Mouse (Mus musculus) common myeloid progenitor, adult 5-6 weeks (primary cell): ENCODE measurements at regions not wholly inside any gene's neighbourhood (a gene's known extent, or its start where the extent isn't known, plus 50 kb on each side); places are given as distances from the start of the nearest gene placed in this dataset.
"Not testable (repeated sequence)": the region's sequence is repeated elsewhere in the genome, so short reads cannot be mapped to it uniquely, and the experiment has no call there.

Source experiments
- ATAC-seq: replicated peaks from 2 replicates; pipeline ENCODE4 v1.8.0; 2016; ENCODE audit warnings: low read depth, mild to moderate bottlenecking, moderate TSS enrichment, inconsistent platforms; ENCODE audit not compliant: poor library complexity, severe bottlenecking

DNA sequence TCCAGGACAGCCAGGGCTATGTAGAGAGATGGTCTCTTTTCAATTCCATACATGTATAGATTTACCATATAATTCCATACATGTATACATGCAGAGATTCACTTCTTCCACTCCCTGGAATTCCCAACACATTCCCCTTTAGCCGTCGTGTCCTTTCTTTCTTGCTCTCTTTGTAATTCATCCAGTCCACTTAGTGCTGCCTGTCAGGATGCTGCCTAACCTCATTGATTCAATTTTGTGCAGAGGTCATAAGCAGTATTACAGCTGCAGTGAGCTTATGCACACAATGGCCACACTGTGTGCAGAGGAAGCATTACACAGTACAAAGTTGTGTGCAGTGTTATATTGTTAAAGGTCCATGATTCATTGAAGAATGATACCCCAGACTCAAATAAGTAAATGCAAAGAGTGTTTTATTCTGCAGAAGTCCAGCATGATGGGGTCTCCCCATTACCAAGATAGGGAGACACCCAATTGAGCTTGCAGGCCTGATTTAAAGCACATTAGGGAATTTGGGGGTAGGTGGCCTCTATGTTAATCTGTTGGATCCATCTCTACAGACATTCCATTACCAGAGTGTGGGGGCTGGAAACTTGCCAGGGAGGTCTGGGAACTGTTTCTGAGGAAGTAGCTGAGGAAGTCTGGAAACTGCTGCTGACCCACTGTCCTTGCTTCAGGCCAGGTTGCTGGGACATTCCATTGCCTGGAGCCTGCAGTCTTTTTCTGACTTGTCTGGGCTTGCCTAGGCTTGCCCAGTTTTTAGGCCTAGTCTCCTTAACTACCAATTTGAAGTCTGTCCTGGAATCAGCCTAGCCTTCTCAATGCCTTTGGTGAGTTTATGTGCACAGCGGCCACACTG lies 72.8 kb downstream of the Fam161a start:
- ATAC-seq: no peak

DNA sequence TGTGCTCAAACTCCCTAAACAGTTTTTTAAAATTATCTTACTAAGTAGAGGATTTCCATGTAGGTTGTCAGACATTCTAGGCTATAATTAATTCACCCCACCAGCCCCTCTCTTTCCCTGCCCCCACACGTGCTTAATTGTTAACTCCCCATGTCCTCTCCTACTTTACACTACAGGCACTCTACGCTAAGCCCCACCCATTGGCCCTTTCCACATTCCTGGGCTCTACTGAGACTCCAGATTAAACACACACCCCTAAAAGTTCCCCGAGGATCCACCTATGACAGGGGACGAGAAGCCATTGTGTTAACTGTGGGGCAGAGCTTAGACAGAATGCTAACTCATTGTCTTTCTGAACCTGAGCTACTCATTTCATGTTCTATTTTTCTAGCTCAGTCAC lies 74.3 kb downstream of the Fam161a start:
- ATAC-seq: no peak

DNA sequence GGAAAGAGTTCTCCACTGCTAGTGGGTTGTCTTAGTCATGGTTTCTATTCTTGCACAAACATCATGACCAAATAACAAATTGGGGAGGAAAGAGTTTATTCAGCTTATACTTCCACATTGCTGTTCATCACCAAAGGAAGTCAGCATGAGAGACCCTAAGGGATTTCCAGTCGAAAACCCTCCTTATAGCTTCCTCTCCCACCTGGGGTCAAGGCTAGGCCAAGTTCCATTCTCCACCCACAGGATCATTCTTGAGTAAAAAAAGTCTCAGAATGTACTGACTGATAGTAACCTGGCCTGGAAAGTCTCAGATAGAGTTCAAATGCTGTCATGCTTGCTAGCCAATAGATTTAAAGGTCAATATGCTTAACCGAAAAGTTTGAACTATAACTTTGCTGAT lies 76.5 kb downstream of the Fam161a start:
- not testable (repeated sequence) for ATAC-seq

DNA sequence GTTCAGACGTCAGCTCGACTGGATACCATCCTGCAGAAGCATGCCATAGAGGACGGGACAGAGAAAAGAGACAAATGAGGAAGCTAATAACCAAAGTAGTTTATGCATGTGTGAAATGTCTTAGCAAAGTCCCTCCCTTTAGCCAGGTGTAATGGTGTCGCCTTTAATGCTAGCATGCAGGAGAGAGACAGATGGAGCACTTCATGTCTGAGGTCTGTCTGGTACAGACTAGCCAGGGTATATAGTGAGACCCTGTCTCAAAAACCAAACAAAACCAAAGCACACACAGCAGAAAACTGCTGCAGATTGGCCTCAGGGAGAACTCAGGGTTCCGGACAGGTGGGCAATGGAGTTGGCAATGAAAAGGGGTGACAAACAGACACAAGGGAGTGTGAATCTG lies 88.0 kb downstream of the Fam161a start:
- ATAC-seq: no peak

DNA sequence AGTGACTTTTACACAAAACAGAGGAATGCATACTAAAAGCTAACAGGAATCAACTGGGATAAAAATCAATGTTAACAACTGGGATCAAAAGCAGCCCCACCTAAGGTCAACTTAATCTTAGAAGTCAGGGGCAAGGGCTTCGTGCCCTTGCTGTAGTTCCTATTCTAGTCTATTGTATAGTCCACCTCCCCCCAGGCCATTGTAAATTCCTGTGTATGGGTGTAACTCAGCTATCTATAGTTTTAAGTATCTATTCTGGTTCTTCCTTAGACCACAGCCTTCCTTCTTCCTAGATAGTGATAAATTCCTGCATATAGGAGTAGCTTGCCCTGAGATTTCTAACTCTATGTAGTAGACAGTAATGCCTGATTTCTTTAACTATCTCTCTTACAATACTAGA lies 88.4 kb downstream of the Fam161a start:
- ATAC-seq: not testable (repeated sequence)

DNA sequence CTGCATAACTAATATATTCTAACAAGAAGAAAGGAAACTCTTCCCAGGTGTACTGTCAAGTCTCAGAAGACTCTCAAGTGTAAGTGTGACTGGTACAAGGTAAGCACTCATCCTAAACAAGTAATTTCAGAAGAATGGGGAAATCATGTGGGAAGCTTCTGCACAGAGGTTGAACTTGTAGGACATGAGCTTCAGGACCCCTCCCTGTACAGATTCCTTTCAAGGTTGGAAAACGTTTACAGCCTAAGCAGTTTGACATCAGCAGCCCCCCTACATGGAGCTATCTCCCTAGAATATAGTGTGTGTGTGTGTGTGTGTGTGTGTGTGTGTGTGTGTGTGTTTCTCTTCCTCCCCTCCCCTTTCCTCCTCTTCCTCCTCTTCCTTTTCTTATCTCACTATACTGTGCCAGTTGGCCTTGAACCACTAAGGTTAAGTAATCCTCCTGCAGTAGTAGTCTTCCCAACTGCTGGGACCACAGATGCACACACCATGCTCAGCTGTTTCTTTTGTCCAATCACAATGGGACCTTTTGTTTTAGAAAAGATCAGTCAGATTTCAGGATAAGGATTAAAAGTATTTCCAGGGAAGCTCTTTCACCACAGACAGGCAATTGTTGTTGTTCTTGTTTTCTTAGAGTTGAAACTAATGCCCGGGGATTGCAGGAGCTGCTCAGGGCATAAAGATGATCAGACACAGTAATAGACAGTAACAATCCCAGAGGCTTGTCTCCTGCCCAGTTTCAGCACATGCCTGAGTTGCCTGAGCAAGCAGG lies 89.3 kb downstream of the Fam161a start:
- ATAC-seq: no peak

DNA sequence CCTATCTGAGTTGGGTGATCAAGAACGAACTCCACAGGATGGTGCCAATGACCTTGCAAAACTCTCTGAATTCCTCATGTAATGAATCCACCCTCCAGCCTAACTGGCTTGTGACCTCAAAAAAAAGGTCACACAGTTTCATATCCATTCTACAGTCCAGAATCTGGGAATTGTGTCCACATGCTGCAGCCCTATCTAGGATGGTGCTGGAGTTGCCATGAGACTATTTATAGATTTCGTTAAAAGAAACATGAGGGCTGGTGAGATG lies 89.8 kb downstream of the Fam161a start:
- ATAC-seq: no peak

DNA sequence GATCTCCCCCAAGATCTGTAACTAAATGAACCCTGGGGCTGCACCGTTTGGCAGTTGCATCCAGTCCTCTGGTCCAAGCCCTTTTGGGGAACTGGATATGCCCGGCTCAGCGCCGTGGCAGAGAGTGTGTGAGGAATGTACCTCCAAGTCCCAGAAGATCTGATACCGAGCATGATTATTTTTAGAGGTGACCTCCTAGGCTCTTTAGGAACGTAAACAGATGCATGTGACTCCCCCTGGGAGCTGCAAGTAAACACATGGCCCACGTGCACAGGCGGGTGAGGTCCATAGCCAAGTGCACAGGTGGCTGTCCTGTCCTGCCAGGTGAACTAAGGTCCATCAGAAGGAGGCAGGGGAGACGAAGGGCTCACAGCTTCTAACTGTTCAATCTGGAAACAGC lies 107.3 kb downstream of the Fam161a start:
- no peak for ATAC-seq

DNA sequence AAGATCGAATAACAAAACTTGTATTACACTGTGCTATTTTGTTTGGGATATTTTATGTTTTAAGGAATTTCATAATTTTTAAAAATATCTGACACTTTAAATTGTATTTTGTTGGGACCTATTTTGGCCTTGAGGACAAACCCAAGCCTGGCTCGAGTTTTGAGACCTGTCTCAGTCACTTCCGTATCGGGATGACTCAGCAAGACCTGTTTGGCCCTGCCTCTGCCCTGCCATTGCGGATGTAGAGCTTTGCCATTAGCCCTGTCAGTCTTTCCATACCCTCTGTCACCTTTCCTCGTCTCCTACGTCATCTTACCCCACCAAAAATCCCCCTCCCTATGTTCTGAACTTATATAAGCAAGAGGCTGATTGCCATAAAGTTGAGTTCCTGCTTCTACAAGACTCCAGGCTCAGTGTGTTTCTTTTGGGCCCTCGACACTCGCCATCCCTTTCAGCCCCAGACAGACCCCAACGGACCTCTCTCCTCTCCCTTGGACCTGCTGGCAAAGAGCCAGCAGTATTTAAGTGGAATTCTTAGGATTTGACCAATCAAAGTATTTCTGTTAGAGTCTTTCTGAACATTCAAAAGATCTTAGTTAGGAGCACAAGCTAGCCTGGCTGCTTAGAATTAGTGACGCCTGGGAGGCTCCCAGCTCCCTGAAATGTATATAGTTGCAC lies 113.3 kb downstream of the Fam161a start:
- no peak for ATAC-seq

DNA sequence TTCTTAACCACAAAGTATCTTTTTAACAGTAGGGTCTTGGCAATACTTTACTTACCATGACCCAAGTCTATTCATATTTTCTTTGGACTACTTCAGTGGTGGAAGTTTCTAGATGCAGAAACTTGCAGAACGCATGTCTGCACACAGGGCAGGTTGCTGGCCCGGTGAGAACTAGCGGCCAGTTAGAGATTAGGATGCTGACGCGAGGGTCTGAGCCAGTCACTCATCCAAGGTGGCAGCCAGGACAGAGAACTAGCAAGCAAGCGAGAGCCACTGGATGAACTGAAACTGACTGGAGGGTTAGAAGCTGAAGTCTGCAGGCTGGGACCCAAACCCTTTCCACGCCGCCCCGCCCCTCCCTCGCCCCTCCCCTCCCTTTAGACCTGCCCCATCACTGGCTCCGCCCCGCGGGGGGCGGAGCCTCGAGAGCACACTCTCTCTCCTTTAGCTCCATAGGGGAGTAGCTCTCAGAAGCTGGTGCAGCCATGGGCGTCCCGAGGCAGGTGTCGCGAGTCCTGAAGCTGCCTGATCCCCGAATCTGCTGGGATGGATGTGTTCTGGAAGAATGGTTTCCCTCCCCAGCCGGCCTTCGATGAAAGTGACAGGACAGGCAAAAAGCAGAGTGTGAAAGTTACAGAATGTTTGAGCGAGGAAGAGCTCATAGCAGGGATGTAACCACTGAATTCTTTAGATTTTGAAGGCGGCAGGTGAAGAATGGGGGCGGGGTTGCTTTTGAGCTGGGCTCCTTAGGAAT lies 117.0 kb downstream of the Fam161a start:
- ATAC-seq: peak; percentile 100

DNA sequence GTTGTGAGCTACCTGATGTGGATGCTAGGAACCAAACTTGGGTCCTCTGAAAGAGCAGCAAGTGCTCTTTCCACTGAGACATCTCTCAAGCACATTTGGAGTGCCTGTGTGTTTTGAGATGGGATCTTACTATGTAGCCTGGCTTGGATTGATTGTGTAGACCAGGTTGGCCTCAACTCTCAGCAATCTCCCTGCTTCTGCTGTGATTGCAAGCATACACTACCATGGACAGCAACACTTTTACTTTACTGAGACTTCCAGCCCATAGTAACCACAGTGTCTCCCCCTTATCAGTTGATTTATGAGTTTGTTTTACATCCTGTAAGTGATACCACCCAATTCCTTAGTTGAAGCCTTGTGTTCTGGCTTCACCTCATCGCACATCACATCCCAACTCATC lies 123.8 kb downstream of the Fam161a start:
- no peak for ATAC-seq

DNA sequence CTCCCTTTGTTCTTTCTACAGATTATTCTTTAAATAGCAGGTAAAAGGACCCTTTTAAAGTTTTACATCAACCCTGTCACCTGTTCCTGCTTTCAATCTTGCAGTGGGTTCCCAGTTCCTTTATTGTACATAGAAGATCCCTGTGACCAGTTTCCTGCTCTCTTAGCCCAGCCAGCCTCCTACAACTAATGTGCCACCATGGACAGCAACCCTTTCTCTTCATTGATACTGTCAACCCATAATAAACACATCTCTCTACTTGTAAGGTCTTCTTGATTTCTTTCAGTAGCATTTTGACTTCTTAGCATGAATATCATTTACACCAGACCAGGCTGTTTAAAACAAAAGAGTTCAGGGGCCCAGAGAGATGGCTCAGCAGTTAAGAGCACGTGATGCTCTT lies 124.2 kb upstream of the Xpo1 start:
- ATAC-seq: 0 out of 2 replicates have a peak, but pooled peaks have one; percentile 22

DNA sequence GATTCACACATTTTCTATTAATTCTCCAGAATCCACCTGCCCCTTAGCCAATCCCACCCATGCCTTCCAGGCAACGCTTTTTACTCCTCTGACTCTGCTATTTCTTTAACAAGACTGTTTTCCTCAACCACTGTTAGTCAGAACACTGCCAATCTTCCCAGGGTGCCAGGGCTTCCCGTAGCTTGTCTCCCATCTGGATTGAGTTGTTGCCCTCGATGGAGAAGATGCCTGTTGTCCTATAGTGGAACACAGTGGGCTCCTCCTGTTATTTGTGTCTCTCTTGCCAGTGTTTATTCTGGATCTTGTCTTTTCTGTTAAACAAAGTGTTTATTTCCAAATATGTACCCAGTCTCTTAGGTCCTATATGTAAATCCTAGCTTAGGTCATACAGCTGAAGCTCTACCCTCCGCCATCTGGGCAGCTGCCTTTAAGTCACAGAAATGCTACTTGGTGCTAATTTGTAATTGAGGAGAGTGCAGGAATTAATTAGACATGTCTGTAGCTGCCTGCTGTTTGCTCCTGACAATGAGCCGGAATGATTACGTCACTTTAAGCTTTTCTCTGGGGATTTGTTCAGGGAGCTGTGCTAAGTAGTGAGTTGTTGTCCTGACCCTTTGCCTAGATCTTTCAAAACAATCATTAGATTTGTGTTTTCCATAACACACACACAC lies 115.3 kb upstream of the Xpo1 start:
- no peak for ATAC-seq

DNA sequence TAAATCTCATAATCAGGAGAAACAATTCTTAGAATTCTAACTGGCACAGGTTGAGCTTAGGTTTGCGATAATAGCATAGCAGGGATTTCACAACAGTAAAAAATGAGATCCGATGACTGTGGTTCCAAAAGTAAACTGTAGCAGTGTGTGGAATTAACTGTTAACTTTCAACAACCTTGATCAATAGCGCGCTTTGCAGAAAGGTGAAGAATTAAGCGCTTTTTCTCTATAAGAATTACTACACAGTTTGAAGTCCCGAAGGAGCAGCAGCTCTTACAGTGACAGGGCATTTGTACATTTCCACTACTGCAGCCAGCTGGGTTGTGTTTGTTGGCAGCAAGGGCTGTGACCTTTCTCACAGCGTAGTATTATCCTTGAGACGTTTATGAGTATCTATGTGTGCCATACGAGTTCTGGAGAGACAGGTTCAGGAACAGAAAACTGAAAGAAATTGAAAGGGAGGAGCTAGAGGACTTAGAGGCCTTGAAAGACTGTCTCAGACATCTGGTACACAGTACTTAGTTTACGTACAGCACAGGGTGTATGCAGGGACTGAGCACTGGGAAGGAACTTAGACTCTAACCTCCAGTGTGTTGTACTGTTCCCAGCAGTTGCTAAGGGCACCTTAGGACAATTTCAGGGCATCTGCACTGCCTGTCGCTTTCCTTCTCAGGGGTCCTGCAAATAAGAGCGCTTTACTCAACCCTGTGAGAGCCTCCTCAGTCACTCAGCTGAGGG lies 114.6 kb upstream of the Xpo1 start:
- no peak for ATAC-seq

DNA sequence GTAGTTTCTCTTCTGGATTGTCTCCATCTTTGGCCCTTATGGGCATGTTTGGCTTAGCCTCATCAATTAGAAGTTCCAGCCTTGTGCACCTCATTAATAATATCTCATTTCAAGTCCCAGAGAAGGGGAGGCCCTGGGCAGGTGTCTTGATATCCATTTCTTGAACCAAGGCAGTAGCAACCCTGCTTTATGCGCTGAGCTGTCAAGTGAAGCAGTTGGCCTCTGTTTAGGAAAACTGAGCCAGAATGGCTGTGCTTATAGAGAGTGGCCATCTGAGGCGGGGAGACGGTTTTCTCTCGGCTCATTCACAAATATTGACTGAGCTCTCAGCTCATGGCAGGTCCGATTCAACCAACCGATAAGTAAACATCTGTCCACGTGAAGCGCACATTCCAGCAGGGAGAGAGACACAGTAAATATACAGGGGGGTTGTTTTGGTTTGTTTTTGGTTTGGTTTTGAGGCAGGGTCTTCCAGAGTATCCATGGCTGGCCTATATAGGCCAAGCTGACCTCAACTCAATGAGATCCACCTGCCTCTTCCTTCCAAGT lies 107.7 kb upstream of the Xpo1 start:
- no peak for ATAC-seq

DNA sequence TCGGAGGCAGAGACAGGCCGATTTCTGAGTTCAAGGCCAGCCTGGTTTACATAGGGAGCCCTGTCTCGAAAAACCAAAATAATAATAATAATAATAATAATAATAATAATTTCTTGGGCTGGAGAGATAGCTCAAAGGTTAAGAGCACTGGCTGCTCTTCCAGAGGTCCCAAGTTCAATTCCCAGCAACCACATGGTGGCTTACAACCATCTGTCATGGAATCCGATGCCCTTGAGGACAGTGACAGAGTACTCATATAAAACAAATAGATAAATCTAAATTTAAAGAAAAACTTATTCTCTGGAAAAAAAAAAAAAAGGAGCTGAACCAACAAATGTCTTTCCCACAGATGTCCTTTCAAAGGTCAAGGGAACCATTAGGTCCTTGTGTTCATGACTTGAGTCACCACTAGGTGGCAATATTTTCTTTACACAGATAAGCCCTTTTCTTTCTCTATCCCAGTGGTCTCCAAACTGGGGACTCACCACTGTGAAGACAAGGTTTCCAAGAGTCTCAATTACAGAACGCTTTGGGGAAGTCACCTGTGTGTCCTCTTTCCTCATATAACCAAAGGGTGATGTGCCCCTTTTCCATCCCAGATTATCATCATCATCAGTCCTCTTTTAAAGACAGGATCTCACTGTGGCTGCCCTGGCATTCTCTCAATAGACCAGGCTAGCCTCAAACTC lies 106.1 kb upstream of the Xpo1 start:
- ATAC-seq: peak; percentile 77

DNA sequence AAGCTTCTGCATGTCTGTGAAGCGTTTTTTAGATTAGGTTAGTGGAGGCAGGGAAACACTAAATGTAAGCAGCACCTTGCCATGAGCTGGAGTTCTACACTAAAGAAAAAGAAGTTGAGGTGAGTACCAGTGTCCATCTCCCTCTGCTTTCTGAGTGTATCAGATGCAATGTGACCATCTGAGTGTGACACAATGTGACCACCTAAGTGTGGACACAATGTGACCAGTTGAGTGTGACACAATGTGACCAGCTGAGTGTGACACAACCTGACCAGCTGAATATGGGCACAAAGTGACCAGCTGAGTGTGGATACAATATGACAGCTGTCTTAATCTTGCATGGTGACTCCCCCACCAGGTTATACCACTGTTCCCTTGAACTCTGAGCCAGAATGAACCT lies 101.0 kb upstream of the Xpo1 start:
- ATAC-seq: no peak

DNA sequence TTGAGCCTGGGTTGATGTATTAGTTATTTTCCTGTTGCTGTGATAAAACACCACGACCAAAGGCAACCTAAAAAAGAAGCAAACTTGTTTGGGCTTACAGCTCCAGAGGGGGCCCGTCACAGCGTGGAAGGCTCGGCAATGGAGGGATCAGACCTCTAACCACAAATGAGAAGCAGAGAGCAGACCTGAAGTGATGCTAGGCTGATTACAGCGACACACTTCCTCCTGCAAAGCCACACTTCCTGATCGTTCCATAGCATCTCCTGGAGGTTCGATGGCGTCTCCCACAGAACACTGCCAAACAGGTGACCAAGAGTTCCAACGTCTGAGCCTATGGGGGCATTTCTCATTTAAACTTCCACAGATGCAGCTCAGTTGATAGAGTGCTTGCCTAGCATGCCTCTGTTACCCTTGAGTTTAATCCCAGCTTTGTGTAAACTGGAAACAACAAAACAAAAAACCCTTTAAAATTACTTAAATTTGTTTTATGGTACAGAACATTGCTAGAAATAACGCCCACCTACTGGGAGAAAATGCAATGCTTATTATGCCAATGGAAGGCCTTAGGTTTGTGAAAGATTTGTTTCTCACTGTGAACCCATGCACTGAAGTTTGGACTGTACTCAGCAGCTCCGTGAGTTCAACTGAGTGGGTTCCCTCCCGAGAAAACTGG lies 87.2 kb upstream of the Xpo1 start:
- ATAC-seq: peak; percentile 91
